Mouse (Mus musculus): Measurements from ENCODE around the gene Mia. TPM values are rescaled to one million over a fixed set of nuclear protein-coding genes. Genes with fewer than 3 reads are reported as not detected.

Mia gene
- total RNA-seq, 2 experiments from 2014 or later, result 0.70 to 1.4 TPM

DNA sequence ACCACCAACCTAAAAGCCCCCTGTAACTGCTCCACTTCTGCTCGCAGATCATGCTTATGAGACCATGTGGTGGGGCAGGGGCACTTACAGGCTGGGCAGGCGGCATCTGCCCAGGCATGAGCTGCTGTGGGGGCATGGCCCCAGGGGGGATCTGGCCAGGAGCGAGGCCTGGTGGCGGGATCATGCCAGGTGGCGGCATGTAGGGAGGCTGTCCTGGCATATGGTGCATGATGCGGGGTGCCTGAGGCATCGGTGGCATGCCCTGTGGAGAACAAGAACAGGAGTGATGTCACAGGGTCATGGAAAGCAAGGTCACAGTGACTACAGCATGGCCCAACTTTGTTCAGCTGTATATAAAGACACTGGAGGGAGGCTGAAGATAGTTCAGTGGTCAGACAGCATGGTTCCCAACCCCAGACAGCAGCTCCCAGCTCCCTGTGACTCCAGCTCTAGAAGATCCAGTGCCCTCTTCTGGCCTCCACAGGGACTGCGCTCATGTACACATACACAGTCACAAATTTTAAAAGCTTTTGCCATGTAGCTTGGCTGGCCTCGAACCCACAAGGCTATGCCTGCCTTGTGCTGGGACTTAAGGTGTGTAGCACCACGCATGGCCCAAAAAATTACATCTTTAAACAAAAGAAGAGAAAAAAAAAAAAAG is 8.4 kb upstream of the Mia start:
- DNase-seq (ENCODE audit: low spot score in 2 of 2), result no peak

DNA sequence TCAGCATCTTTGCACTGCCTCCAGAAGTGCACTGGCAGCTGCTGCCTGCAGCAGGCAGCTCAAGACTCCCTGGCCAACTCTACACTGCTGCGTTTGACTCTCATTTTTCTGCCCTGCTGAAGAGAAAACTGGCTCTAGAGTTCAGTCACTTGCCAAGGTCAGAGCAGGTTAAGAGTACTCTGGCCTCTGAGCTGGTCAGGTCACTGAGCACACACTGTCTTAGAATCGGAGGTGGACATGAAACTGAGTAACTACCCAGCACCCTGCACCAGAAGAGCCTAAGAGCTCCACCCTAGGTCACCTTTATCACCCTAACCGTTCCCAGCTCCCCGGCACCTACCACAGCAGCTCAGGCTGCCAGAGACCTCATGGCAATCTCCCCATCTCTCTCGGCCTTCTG is 5.0 kb upstream of the Mia start:
- DNase-seq (ENCODE audit: low spot score in 2 of 2), result no peak

DNA sequence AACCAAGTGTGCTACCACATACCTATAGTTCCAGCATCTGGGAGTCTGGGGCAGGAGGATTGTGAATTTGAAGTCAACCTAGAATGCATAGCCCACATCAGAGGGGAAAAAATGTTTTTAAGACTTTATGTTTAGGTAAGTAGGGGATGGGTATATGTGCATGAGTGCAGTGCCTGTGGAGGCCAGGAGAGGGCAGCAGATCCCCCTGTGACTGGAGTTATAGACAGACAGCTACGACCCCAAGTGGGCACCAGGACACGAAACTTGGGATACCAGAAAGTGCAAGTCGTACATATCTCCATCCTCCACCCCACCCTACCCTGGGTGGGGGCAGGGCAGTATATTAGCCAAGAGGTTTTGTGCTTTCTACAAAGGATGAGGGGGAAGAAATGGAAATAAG is 4.0 kb upstream of the Mia start:
- peak in 1 of 2 experiments; percentile 14 for DNase-seq (ENCODE audit: low spot score in 2 of 2)

- no peak for DNase-seq (ENCODE audit: low spot score in 2 of 2)
These were observed 1.5 kb upstream of the Mia start for GRCm38 (mm10) chr7:27182498-27182897.

DNA sequence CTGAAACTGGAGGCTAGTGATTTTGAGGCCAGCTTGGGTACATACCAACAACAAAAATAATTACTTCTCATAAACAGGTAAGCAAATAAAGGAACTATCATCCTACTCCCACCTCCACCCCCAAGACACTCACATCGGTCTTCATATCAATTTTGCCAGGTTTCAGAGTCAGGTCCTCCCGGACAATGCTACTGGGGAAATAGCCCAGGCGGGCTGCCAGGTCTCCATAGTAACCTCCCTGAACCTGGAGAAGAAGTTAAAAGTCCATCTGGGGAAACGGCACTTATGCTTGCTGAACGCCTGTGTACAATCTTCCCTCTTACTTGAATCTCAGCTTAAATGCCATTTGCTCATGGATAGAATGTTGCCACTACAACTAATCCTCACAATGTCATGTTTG is 921 bp downstream of the Mia start:
- DNase-seq (ENCODE audit: low spot score in 2 of 2), result no peak

GRCm38 (mm10) chr7:27179217-27179918 is 1.6 kb downstream of the Mia start:
- DNase-seq (ENCODE audit: low spot score in 2 of 2), result no peak

- DNase-seq (ENCODE audit: low spot score in 2 of 2), result peak; percentile 98 to 99
These were observed 2.4 kb downstream of the Mia start, which contains the start of gene Rab4b for GRCm38 (mm10) chr7:27178324-27179216. Gene Rab4b (minus strand): TSS chr7:27178896.

- no peak for DNase-seq (ENCODE audit: low spot score in 2 of 2)
These were observed 3.0 kb downstream of the Mia start for GRCm38 (mm10) chr7:27177942-27178323.

- no peak for DNase-seq (ENCODE audit: low spot score in 2 of 2)
These were observed 6.1 kb downstream of the Mia start for GRCm38 (mm10) chr7:27174896-27175295.

DNA sequence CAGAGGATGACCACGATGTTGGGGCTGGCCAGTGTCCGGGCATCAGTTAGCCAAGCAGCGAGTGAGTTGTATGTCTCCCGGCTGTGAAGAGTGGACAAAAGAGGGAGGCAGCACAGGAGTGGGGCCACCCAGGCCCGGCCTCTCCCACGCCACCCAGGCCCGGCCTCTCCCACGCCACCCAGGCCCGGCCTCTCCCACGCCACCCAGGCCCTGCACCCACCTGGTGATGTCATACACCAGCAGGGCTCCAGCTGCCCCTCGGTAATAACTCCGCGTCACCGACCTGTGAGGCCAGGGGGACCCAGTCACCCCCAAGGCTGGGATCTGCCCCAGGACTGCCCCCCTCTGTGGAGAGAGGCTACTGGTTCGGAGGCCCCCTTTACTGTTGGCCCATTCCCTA is 6.5 kb downstream of the Mia start:
- no peak for DNase-seq (ENCODE audit: low spot score in 2 of 2)

DNA sequence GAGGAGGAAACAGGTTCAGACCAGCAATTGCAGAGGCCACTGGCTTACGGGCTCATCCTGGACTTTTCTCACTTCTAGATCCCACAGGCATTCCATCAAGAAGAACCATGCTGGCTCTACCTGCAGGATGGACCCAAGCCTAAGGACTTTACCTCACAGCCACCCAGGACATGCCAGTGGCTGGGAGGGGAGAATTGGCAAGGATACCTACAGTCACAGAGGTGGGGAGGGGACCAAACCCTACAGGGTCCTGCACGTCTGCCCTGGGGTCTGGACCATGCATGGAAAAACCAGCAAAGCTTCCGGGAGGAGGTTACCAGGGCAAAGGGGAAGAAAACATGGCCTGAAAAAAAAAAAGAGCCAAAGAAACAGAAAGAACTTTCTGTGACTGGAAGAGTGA is 10.0 kb downstream of the Mia start:
- DNase-seq (ENCODE audit: low spot score in 2 of 2), result no peak

- no peak for DNase-seq (ENCODE audit: low spot score in 2 of 2)
These were observed 12.6 kb downstream of the Mia start for GRCm38 (mm10) chr7:27168371-27168770.

DNA sequence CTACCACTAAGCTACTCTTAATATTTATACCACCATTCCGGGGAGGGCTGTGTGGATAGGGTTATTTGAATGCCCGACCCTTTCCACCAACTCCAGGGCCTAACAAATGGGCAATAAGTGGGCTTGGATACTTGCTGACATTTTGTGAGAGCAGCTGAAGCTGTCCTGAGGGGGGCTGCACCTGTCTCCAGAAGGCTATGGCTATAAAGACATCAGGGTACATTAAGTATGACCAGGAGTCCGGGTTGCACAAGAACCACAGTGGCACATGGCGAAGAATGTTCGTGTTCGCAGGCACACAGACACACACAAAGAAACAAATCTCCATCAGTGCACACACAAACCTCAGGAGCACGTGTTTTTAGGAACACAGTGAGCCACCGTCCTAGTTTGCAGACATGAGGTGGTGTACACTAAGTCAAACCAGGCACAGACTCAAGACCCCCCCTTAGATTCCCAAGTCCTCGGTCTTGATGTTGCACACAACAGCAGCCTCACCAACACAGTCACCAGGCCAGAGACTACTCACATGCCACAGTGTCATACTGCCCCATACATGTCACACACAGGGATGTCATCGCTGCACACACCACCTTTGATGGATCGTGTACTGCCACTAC is 13.4 kb downstream of the Mia start:
- no peak for DNase-seq (ENCODE audit: low spot score in 2 of 2)

- peak; percentile 93 to 94 for DNase-seq (ENCODE audit: low spot score in 2 of 2)
These were observed 14.1 kb downstream of the Mia start, which contains the start of gene Egln2 for GRCm38 (mm10) chr7:27166614-27167474. Gene Egln2 (minus strand): TSS chr7:27166802.

DNA sequence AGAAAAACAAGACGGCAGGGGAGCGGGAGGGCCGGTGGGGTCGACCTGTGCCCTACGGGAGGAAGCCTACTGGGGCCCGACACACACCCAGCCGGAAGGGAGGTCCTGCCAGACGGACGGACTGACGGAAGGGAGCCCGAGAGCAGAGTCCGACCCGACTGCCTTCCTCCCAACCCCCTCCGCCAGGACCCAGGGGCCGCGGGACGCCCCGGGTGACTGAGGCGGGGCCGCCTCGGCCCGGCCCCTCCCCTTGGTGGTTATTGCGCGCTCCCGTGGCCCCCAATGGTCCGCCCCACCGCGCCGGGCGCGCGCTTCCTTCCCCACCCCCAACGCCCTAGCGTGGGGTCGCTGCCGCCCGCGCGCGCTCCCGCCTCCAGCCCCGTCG is 14.7 kb downstream of the Mia start:
- DNase-seq (ENCODE audit: low spot score in 2 of 2), result peak; percentile 63 to 69

- no peak for DNase-seq (ENCODE audit: low spot score in 2 of 2)
These were observed 15.3 kb downstream of the Mia start for GRCm38 (mm10) chr7:27165696-27166095.

GRCm38 (mm10) chr7:27165007-27165655 is 15.8 kb downstream of the Mia start:
- no peak for DNase-seq (ENCODE audit: low spot score in 2 of 2)

DNA sequence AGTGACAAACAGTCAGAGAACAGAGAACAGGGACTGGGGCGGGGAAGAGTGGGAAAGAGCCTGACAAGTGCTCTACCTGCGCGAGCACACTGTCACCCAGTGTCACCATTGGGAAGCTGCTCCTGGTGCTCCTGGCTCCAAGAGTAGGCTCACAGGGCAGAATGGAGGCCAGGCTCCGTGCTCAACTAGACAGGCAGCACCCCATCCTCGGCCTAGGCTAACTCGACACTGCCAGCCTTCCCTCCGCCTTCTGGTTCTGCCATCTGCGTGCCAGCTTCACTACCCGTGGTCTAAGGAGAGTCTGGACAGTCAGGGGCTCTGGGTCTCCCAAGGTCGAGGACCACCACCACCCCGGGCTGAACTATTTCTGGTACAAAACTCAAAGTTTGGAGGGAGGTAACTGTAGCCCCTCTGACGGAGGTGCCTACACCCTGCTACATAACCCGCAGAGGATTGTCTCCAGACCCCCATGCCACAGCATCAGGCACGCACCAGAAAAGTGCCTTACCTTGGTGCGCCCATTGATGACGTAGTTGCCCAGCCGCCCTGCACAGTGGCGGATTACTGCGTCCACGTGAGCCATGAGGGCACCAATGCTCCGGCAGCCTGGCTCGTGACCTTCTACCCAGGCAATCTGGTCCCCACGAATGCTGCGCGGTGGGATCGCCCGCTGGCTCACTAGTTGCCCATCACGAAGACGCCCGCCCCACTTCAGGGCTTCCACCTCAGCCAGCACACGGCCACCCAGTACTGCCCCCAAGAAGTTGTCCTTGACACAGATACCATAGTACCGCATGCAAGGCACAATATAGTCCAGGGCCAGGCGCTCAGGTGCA is 16.6 kb downstream of the Mia start:
- no peak for DNase-seq (ENCODE audit: low spot score in 2 of 2)

- no peak for DNase-seq (ENCODE audit: low spot score in 2 of 2)
These were observed 17.5 kb downstream of the Mia start for GRCm38 (mm10) chr7:27163450-27163805.

Data from left cerebral cortex, adult 18-20 months (tissue).